ENCODE assay signal across 22 mouse cellular contexts in genomic region chr9:22683786-22684185, GRCm38 (mm10).
DNase-seq lines count a peak whose midpoint lies in the region; ATAC-seq and TF ChIP-seq lines count a peak whose summit lies in the region.
"Had no signal": no experiment of that assay in that cellular context is flagged by ENCODE, and none has a peak within 500 bp of the region (broad histone marks: within the 10 kb centered on the region; RNA-seq: fewer than 3 reads in every experiment).

No protein-coding gene starts in this region.

- ATAC-seq in midbrain, embryonic 11.5 days (ENCODE audit: low FRiP score), result peak; percentile 24; the same call in 1 of the 2 replicates
- no peak for ATAC-seq in midbrain, embryonic 14.5 days (ENCODE audit: low FRiP score, low TSS enrichment)
- ATAC-seq: intestine, postnatal 0 days; midbrain, embryonic 13.5 days had no signal

- no peaks in the 10 kb centered on the region for H3K9me3 ChIP-seq in midbrain, embryonic 11.5 days (ENCODE audit: control insufficient read depth, low read length)
- H3K9me3 ChIP-seq in midbrain, embryonic 14.5 days (ENCODE audit: control insufficient read depth, low read length), result no peaks in the 10 kb centered on the region
- H3K9me3 ChIP-seq: forebrain, embryonic 12.5 days; hindbrain, embryonic 12.5 days; kidney, embryonic 15.5 days; midbrain, embryonic 13.5 days; neural tube, embryonic 12.5 days had no signal

- no peak for TF ChIP-seq CTCF in layer of hippocampus, adult 2 months (conservative IDR thresholded peaks at IDR 0.05)

- no peaks in the 10 kb centered on the region; the same call in 1 of the 2 replicates for H3K4me1 ChIP-seq in midbrain, embryonic 11.5 days (ENCODE audit: control insufficient read depth, insufficient read depth, low read length)
- H3K4me1 ChIP-seq in midbrain, embryonic 14.5 days (ENCODE audit: control insufficient read depth, insufficient read depth, low read length), result 0 out of 2 replicates have a peak, but pooled peaks cover 3% of the 10 kb centered on the region
- H3K4me1 ChIP-seq: forebrain, embryonic 12.5 days; hindbrain, embryonic 12.5 days; kidney, embryonic 15.5 days; midbrain, embryonic 13.5 days; neural tube, embryonic 12.5 days had no signal

- H3K4me2 ChIP-seq in midbrain, embryonic 11.5 days, result no peak overlapping the region
- no peak overlapping the region for H3K4me2 ChIP-seq in midbrain, embryonic 14.5 days (ENCODE audit: low read length)
- H3K4me2 ChIP-seq: forebrain, embryonic 12.5 days; hindbrain, embryonic 12.5 days; kidney, embryonic 15.5 days; midbrain, embryonic 13.5 days; neural tube, embryonic 12.5 days had no signal

- no peak overlapping the region for H3K4me3 ChIP-seq in layer of hippocampus, adult 2 months
- no peak overlapping the region for H3K4me3 ChIP-seq in midbrain, embryonic 11.5 days (ENCODE audit: low read depth, low read length)
- no peak overlapping the region for H3K4me3 ChIP-seq in midbrain, embryonic 14.5 days (replicated peaks; ENCODE audit: low read depth, low read length)
- H3K4me3 ChIP-seq: forebrain, embryonic 12.5 days; heart, adult 2 months; hindbrain, embryonic 12.5 days; kidney, embryonic 15.5 days; midbrain, embryonic 13.5 days; neural tube, embryonic 12.5 days had no signal

- H3K27me3 ChIP-seq in midbrain, embryonic 11.5 days (ENCODE audit: control insufficient read depth, insufficient read depth, low read length), result no peaks in the 10 kb centered on the region
- H3K27me3 ChIP-seq in midbrain, embryonic 14.5 days (ENCODE audit: control insufficient read depth, insufficient read depth, low read length), result no peaks in the 10 kb centered on the region
- H3K27me3 ChIP-seq: forebrain, embryonic 12.5 days; hindbrain, embryonic 12.5 days; kidney, embryonic 15.5 days; midbrain, embryonic 13.5 days; neural tube, embryonic 12.5 days had no signal

- H3K9ac ChIP-seq in midbrain, embryonic 11.5 days (ENCODE audit: low read length), result no peak overlapping the region
- no peak overlapping the region for H3K9ac ChIP-seq in midbrain, embryonic 14.5 days (replicated peaks; ENCODE audit: low read length)
- H3K9ac ChIP-seq: forebrain, embryonic 12.5 days; hindbrain, embryonic 12.5 days; kidney, embryonic 15.5 days; midbrain, embryonic 13.5 days; neural tube, embryonic 12.5 days had no signal

- H3K27ac ChIP-seq in layer of hippocampus, adult 2 months, result peak overlapping the region; percentile 64; the same call in 1 of the 2 replicates
- H3K27ac ChIP-seq in midbrain, embryonic 11.5 days (ENCODE audit: low read depth, low read length), result no peak overlapping the region
- no peak overlapping the region for H3K27ac ChIP-seq in midbrain, embryonic 14.5 days (replicated peaks; ENCODE audit: low read depth, low read length)
- H3K27ac ChIP-seq: forebrain, embryonic 12.5 days; heart, adult 2 months; hindbrain, embryonic 12.5 days; kidney, embryonic 15.5 days; midbrain, embryonic 13.5 days; neural tube, embryonic 12.5 days had no signal

- H3K36me3 ChIP-seq in midbrain, embryonic 11.5 days (ENCODE audit: control insufficient read depth, insufficient read depth, low read length), result no peaks in the 10 kb centered on the region
- H3K36me3 ChIP-seq in midbrain, embryonic 14.5 days (ENCODE audit: control insufficient read depth, insufficient read depth, low read length), result no peaks in the 10 kb centered on the region
- H3K36me3 ChIP-seq: forebrain, embryonic 12.5 days; hindbrain, embryonic 12.5 days; kidney, embryonic 15.5 days; midbrain, embryonic 13.5 days; neural tube, embryonic 12.5 days had no signal

- DNase-seq in layer of hippocampus, adult 2 months (ENCODE audit: low spot score in 2 of 2), result peak in 1 of 2 experiments; percentile 19
- DNase-seq in layer of hippocampus, postnatal 10 days (ENCODE audit: low spot score in 2 of 2), result no peak
- no peak for DNase-seq in midbrain, embryonic 11.5 days (ENCODE audit: low spot score, missing footprints)
- DNase-seq in midbrain, embryonic 14.5 days, result no peak
- peak; percentile 40 for DNase-seq in brain, adult 2 months (ENCODE audit: low read depth, low spot score)
- DNase-seq in telencephalon, adult 2 months (ENCODE audit: low read depth, low spot score), result peak; percentile 22
- no peak for DNase-seq in urinary bladder, postnatal 10 days (ENCODE audit: low spot score)
- DNase-seq: adrenal gland, postnatal 25 days; cerebellum, adult 9-10 months; gastrocnemius, postnatal 14 days; heart, adult 2 months; kidney, postnatal 4 days; left cerebral cortex, postnatal 4 days; lung, postnatal 14 days; thymus, adult 18-20 months; thymus, postnatal 36 days had no signal

- 84% methylated on average over 3 of the region's 3 CpGs for WGBS in midbrain, embryonic 11.5 days
- 81% methylated on average over 3 of the region's 3 CpGs for WGBS in midbrain, embryonic 14.5 days

Comparison
In these comparisons a context has a peak if more than half of its experiments do, and no peak if none do; other contexts are left out.
1. DNase-seq: peak in brain, adult 2 months (single experiment) and telencephalon, adult 2 months (single experiment); none in layer of hippocampus, postnatal 10 days (0 of 2), midbrain, embryonic 11.5 days (single experiment), midbrain, embryonic 14.5 days (single experiment) and urinary bladder, postnatal 10 days (single experiment).